Mouse (Mus musculus): ENCODE results near the gene Acaca.

GRCm38 (mm10) chr11:84395010-84395409 lies 265.5 kb downstream of the Acaca start:
- TF ChIP-seq CTCF (conservative IDR thresholded peaks at IDR 0.05; ENCODE audit: low read length): no peak
- TF ChIP-seq POU5F1 (IDR thresholded peaks at IDR 0.05; ENCODE audit: borderline replicate concordance, low read length): no peak

Measured in E14TG2a.4 (cell line).